Mouse (Mus musculus) telencephalon, adult 2 months (tissue): ENCODE data around the gene Rpp14.

Experiments
- DNase-seq: peaks from one replicate; pipeline ENCODE4 v3.0.0-alpha.2; 2011; ENCODE audit warnings: low read depth, low spot score

Rpp14 gene

DNA sequence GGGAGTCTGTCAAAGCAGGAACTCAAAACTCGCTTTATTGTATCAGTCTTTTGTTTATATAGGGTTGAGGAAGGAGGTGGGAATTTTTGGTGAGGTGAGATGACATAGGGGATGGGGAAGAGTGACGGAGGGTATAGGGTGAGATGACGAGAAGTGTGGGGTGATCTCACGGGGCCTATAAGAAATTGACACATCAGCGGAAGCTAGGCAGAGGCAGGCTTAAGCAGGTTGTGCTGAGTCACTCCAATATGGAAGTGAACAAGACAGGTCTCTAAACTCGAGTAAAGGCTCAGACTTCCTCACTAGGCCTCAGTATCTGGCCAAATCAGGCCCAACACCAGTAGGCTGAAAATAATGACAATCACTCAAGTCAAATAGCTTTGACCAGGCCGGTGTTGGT is 20.2 kb upstream of the Rpp14 start:
- no peak for DNase-seq

DNA sequence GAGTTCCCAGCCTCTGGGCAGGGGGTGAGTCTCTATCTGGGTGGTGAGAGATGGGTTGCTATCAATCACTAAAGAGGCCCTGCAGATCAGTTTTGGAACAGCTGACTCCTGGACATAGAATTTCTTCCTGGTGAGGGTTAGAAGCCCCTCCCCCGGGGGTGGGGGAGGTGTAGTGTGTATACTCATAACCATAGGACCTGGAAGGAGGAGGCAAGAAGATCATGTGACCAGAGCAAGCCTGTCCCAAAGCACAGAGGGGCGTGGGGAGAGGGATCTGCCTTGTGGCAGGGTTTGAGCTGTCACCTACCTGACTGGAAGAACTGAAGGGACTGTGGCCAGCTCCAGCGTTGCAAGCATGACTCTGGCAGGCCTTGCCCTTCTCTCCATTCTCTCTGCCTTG is 18.1 kb upstream of the Rpp14 start:
- DNase-seq: no peak

DNA sequence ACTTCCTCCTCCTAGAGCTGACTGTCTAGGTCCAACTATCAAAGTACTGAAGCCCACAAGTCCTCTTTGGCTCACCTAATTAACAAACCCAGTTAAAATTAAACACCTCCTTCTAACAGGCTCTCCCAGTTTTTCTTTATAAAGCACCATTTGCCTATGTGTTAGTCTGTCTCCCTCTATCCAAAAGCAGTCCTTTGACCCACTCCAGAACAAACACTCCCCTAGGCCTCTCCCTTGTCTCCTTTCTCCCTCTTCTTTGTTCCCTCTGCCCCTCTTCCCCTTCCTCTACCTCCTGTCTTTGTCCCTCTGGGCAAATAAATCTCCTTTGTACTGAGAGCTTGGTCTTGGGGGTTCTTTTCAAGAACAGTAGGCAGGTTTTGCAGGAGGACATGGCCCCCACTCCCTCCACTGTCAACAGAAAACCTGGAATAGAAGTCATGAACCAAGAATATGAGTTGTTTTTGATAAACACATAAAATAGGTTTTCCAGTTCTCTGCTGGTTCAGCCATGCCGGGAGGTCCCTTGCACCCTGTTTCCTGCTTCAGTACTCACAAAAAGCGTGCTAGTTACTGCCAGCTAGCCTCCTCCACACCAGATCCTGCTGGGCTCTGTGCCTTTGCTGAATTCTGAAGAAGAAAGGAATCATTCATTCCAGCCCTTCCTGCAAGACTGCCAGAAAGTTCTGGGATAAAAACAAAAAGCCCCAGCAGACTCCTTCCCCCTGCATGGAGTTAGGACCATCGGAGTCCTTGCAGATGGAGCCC is 17.4 kb upstream of the Rpp14 start:
- peak; percentile 76 for DNase-seq

DNA sequence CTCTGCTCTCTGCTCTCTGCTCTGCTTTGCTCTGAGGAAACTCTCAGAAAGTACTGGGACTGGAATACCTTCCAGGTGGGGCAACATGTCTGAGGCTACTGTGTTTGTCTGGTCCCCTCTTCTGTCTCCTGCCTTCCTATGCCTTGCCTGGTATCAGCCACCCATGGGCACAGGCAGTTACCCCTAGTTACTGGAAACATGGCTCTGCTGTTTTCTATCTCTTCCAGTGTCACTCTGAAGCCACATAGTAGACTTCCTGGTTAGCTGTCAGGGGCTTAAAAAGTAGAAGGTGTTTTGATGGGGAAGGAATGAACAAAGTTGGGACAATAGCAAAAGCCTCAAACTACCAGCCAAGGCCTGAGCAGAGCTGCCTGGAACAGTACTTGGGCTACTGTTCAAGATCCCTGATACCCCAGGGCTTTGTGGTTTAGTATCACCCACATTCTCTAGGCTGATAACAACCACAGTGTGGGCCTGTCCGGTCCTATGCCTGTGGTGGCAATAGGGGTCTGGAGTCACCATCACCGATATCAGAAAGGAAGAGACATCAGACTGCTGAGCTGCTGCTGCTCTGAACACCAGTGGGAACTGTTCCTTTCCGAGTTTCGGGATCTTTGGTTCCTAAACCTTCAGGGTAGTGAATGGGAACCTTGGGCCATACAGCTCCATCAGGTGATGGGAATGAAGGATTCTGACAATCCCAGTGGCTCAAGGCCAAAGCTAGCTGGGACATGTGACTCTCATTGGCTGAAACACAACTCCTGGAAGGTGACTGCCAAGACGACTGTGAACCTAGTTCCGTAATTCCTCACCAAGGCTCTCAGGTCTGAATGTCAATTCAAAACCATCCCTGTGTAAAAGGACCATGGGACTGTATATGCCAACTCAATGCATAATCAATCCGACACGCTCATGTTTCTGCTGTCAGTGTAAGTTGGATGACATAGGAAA is 16.1 kb upstream of the Rpp14 start:
- no peak for DNase-seq

DNA sequence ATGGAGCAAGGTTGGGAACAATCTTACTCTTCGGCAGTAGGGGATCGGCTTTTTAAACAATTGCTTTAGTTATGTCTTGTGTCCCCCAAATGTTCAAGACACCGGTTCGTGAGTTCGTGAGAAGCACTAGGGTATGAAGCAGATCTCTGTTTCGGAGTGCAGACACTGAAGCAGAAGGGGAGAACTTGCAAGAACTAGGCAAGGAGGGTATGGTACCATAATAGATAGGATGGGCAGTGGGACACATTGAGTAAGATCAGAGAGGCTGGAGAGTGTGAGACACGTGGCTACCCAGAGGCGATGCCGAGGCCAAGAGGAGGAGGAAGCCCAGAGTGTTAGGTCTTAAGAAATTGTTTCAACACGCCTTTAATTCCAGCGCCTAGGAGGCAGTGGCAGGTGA is 551 bp downstream of the Rpp14 start:
- DNase-seq: no peak

DNA sequence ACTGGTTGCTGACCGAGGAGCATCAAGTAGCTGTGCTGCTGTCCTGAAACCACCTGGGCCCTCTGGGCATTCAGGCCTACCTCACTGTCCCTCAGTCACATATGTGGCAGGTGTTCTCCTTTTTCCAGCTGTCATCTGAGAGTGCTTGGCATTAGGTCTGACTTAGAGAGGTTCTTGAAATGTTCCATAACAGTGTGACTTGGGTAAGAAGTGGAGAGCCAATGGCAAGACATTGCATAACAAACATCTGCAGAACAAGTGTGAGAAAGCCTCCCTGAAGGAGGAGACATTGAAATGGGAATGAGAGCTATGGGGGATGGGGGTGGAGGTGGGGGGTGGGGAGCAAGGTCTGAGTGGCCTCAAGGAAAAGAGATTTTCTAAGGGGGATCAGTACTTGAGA is 2.8 kb downstream of the Rpp14 start:
- DNase-seq: no peak

DNA sequence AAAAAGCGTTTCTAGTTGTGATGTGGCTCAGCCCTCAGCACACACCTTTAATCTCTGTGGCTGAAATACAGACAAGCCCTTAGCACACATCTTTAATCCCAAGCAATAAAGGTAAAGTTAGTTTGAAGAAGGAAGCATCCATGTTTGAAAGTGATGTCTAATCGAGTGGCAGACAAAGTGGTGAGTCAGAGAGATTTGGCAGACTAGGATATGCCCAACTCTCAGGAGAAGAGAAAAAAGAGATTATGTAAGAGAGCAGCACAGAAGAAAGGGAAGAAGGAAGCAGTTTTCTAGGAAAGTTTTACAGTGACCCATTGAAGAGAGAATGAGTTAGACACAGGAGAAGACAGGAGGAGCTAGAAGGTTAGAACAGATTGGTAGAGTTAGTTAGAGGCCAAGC is 8.8 kb downstream of the Rpp14 start:
- DNase-seq: no peak

DNA sequence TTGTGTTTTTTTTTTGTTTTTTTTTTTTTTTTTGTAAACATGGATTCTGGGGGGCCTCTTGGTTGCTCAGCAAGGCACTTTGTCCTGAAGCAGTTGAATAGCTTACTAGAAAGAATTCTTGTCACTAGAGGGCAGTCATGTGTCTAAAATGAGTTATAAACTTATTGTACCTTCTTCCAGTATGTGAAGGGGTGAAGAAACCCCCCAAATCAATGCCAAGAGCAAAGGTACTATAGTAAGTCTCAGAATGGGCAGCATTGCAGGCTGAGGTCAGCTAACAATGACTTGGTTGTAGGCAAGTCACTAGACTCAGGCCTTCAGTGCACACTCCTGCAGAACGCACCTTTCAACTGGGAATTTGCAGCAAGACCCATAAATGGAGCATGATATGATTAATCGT is 12.4 kb downstream of the Rpp14 start:
- no peak for DNase-seq

DNA sequence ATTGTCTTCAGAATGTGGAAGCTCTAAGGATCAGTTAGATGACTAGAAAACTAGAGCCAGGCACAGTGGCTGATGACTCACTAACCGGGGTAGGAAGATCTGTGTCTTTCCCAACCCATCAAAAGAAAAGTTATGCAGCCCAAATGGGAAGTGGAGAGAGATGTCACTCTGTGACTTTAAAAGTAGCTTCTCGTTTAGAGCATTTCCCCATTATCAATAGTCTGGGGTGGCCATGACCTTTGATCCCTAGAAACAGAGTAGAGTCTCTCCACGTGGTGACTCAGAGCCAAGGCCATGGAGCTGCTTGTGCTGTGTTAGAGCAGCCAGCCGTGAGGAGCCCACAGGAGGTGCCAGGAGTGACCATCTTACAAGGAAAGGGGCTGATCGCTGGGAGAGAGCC is 13.3 kb downstream of the Rpp14 start:
- no peak for DNase-seq

DNA sequence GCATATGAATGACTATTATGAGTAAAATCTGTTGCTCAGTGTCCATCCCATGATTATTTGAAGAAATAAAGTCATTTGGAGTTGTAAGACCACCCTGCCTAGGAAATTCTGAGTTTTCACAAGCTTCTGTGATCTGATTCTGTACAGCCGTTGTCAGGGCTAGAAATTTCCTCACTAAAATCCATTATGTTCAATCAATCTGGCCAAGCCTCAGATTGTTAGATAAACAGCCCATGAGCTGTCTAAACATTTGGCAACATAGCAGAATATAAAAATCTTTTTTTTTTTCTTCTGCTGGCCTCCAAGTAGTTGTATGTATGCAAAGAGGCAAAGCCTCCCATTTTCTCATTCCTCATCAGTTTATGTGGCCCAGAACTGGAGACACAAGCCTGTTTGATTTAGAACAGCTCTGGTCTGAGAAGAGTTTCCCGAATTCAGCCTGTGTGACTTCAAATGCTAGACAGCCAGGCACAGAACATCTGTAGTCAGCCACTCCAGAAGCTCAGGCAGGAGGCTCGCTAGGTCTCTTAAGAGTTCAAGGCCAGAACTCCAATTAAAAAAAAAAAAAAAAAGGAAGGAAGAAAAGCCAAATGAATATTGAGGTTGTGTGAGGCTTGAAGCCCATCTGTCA is 14.9 kb downstream of the Rpp14 start:
- no peak for DNase-seq

DNA sequence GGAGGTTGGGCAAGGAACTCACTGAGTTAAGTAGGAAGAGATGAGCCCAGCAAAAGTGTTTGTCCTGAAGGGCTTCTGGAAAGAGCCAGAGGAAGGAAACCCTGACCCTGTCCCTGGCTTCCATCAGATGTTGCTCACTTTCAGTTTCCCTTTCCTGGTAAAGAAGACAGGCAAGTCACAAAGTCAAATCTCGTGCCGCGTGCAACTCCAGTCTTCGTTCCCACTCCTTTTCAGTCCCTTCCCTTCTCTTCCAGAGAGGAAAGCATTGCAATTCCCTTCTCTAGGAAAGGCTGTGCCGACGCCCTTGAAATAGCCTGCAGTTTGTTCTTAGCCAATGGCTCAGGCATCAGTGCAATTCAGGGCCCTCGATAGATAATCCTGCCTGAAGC is 15.4 kb downstream of the Rpp14 start:
- no peak for DNase-seq

DNA sequence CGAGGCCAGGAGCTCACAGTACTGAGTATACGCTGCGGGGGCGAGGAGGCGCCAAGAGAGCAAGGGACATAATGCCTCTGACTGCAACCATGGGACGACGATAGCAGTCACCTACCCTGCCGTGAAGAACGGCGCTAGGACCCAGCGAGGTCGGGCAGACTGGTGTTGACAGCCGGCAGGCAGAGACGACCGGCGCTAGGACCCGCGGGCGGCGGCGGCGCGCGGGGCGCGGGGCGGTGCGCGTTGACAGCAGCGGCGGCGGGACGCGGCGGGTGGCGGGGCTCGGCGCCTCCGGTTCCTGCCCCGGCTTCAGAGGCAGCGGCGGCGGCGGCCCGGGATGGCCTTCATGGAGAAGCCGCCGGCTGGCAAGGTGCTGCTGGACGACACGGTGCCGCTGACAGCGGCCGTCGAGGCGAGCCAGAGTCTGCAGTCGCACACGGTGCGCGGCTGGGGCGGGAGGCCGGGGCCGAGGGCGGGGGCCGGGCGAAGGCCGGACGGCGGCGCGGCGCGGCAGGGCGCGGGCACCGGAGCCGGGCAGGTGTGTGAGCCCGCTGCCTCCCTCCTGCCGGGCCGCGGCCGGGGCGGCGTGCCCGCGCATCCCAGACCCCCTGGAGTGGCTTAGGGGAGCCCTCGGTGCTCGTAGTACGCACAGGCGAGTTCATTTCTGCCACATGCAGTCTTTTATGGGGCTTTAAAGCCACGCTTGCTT is 18.0 kb downstream of the Rpp14 start, which contains the start of gene Pxk:
Gene Pxk, plus strand, starts transcription at position 234 of the 709 bp plus-strand sequence.
- DNase-seq: peak; percentile 86

DNA sequence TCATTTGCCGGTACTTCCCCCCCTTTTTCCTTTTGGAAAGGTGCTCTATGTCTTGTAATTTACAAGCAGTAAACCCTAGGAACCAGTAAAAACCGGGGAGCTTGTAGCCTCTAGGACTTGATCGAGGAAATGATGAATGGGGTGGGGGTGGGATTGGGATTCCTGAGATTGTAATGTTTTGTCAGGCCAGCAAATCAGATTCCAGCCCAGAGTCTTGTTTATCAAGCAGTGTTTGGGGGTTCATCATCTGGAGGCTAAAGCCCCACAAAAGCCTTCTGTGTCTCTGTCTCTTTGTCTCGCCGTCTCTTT is 18.5 kb downstream of the Rpp14 start:
- DNase-seq: no peak

DNA sequence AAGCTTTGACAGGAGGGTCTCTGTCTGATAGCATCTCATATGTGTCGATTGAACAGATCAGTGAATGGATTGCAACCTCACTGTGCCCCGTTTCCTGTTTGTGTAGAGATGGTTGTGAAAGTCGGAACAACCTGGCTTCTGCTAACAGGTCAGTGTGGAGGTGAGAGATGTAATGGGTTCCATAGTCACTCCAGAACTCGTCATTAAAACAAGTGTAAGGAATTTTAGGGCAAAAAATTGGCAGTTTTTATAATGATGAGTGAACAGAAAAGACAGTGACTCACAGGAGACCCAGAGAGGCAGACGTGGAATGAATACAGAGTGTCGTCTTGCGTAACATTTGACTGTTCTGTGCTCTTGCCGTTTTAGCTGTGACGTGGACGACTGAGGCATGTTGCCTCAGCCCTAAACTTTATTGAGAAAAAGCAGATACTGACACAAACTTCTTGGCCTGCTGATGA is 19.4 kb downstream of the Rpp14 start:
- no peak for DNase-seq

DNA sequence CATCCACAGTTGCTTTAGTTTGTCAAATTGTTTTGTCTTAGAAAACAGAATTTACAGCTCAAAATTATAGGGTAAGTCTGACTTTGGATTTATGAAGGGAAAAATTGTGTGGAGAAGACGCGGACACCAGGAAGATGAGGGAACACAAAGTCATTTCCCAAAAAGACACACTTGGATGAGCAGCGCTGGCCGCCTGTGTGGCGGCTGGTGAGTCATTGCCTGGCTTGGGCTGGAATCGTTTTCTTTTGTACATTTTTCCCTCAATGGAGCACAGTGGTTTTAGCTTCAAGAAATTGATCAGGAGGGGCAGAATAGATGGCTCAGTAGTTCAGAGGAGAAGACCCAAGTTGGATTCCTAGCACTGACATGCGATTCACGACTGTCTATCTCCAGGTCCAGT is 21.7 kb downstream of the Rpp14 start:
- no peak for DNase-seq

DNA sequence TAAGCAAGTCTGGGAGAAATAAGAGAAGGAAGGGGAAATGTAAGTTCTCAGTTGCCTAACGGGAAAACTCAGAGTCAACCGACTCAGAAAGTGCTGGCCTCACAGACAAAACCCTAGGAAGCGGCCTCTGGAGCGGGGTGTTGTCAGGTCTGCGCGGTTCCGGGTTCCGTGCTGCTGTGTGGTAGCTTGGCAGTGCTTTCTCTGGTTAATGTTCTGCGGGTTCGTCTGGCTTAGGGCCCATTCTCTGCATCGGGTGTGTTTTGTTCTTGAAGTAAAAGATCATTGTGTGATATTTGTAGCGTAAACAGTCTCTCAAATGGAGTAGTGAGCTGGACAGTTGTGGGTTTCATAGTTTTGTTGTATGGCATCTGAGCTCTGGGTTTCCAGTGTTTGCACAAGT is 22.5 kb downstream of the Rpp14 start:
- DNase-seq: no peak

DNA sequence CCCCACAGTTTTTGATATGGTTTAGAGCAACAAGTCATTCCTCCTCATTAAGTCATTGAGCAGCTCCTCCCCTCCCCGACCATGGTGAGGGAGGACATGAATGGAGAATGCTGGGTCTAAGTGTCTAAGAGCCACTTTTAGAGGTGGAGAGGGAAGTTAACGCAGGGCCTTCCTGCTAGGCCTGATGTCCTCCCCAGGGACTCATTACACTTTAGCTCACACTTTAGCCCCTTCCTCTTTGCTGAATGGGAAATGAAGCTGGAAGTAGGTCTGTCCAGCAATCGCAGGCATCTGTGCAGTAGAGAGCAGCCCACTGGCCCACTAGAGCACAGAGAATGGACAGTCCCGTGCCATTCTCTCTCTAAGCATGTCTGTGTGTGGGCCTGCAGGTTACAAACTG is 27.9 kb downstream of the Rpp14 start:
- DNase-seq: no peak

DNA sequence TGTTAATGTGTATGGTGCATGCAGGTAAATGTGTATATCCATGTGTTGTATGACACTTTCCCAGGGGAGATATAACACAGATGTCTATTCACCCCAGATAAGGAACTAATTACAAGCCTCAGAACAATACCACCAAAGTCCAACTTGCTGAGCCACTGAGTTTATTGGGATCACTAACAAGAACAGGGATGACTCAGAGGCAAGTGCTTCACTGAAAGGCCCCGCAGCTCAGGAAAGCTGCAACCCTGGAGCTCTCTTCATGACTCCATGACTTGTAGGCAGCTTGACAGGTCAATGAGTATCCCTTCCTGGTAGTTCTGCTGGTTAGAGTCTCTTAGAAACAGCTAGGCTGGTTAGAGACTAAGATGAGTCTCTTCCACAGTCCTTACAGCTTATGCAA is 28.8 kb downstream of the Rpp14 start:
- no peak for DNase-seq

DNA sequence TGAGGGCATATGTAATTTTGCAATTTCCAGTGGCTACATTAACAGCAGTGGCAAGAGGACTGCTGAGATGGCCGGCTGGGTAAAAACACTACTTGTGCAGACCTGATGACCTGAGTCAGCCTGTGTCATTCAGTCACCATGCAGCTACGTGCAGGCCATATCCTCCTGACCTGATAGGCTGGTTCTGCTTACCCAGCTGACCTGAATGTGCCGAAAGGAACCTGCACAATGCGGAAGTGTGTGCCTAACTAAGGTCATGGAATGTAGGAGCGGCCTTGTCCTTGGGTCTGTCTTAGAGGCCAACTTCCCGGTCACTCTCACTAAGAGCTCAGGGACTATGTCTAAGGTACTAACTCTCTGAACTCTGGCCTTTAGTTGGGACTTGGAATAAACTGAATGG is 31.4 kb downstream of the Rpp14 start:
- DNase-seq: no peak

DNA sequence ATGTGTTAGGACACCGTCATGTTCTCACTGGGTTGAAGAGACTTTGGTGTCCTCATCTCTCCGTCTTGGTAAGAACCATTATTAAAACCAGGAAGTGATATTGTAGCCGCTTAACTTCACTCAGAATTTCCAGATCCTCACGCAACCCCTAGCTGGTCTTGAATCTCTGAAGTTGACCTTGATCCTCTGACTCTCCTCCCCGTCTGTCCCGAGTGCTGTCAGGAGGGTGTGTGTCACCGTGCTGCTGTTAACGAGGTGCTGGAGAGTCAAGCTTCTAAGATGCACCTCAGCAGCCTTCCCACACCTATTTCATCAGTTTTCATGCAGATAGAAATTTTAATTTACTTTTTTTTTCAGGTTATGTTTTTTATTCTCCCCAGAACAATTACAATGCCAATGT is 31.9 kb downstream of the Rpp14 start:
- DNase-seq: no peak

DNA sequence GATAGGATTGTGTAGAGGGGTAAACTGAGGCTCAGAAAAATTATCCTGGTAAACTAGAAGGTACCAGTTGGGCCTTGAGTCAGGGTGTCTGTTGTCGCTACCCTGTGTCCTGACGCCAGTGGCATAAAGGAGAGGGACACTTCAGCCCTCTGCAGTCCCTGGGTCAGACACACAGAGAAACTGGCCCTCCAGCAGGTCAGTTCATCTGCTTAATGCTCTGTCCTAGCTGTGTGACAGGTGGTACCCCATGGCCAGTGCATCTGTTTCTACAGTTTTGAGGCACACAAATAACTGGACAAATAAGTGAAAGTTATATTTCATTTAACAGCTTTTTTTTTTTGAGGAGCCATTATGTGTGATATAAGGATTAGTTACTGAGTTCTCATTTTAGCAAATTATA is 33.4 kb downstream of the Rpp14 start:
- no peak for DNase-seq

DNA sequence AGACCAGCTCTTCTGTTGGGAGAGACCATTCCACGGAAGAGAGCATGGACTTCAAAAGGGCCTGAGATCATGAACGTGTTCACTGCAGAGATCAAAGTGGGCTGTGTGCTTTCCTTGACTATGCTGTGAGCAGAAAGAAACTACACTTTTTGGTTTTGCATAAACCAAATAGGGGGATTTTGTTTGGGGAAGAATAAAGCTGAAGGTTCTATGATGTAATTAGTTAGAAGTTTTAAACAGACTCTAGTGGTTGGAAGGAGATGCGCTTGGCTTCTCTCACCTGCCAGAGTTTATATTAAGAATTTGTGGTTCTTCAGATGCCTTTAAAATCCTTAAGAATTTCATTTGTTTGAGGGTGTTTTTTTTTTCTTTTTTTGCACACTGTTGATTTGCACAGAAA is 34.1 kb downstream of the Rpp14 start:
- DNase-seq: no peak
